Comparison of ENCODE assay signal across 10 mouse cellular contexts in genomic region chr4:129136189-129136578, GRCm38 (mm10). TPM values are rescaled to one million over a fixed set of nuclear protein-coding genes. Genes with fewer than 3 reads are reported as not detected.
A peak's percentile ranks its signal among the peaks of the same experiment; 100 is the strongest.
DNase-seq lines count a peak whose midpoint lies in the region; ATAC-seq and TF ChIP-seq lines count a peak whose summit lies in the region.
"Had no signal": no experiment of that assay in that cellular context is flagged by ENCODE, and none has a peak within 500 bp of the region (broad histone marks: within the 10 kb centered on the region; RNA-seq: fewer than 3 reads in every experiment).

No protein-coding gene starts in this region.

- peak overlapping the region; percentile 92 for H3K4me2 ChIP-seq in heart, postnatal 0 days (ENCODE audit: low read depth, low read length)
- peak overlapping the region; percentile 90 for H3K4me2 ChIP-seq in hindbrain, embryonic 13.5 days
- H3K4me2 ChIP-seq in midbrain, embryonic 14.5 days (ENCODE audit: low read length), result peak overlapping the region; percentile 97

- no peak for ATAC-seq in heart, postnatal 0 days (ENCODE audit: insufficient read depth, low read depth)
- no peak for ATAC-seq in hindbrain, embryonic 13.5 days (ENCODE audit: low FRiP score)
- no peak for ATAC-seq in midbrain, embryonic 14.5 days (ENCODE audit: low FRiP score, low TSS enrichment)

- TF ChIP-seq EP300 in heart, postnatal 0 days (IDR thresholded peaks at IDR 0.05; ENCODE audit: low read depth), result no peak

- H3K4me3 ChIP-seq in heart, postnatal 0 days (ENCODE audit: low read depth, low read length), result peak overlapping the region; percentile 63
- peak overlapping the region; percentile 41 for H3K4me3 ChIP-seq in brown adipose tissue, adult 24 weeks (ENCODE audit: insufficient read depth, low read depth, low read length)
- peak overlapping the region; percentile 61 for H3K4me3 ChIP-seq in hindbrain, embryonic 13.5 days
- peak overlapping the region; percentile 47 for H3K4me3 ChIP-seq in midbrain, embryonic 14.5 days (replicated peaks; ENCODE audit: low read depth, low read length)

- no peaks in the 10 kb centered on the region for H3K9me3 ChIP-seq in heart, postnatal 0 days (replicated peaks; ENCODE audit: control insufficient read depth, low read length)
- no peaks in the 10 kb centered on the region for H3K9me3 ChIP-seq in hindbrain, embryonic 13.5 days
- H3K9me3 ChIP-seq in midbrain, embryonic 14.5 days (ENCODE audit: control insufficient read depth, low read length), result no peaks in the 10 kb centered on the region

- 31% methylated on average over 9 of the region's 9 CpGs for WGBS in heart, postnatal 0 days
- WGBS in hindbrain, embryonic 13.5 days, result 33% methylated on average over 9 of the region's 9 CpGs
- 27% methylated on average over 9 of the region's 9 CpGs for WGBS in midbrain, embryonic 14.5 days

- peaks cover 8% of the 10 kb centered on the region for H3K27me3 ChIP-seq in heart, postnatal 0 days (ENCODE audit: control insufficient read depth, insufficient read depth, low read length)
- peaks cover 42% of the 10 kb centered on the region for H3K27me3 ChIP-seq in hindbrain, embryonic 13.5 days
- peaks cover 26% of the 10 kb centered on the region for H3K27me3 ChIP-seq in midbrain, embryonic 14.5 days (ENCODE audit: control insufficient read depth, insufficient read depth, low read length)

- no peak for TF ChIP-seq CTCF in heart, postnatal 0 days (IDR thresholded peaks at IDR 0.05; ENCODE audit: low read depth)

- no peaks in the 10 kb centered on the region; the same call in 1 of the 2 replicates for H3K36me3 ChIP-seq in heart, postnatal 0 days (replicated peaks; ENCODE audit: control insufficient read depth, insufficient read depth, low read length)
- H3K36me3 ChIP-seq in hindbrain, embryonic 13.5 days, result no peaks in the 10 kb centered on the region
- H3K36me3 ChIP-seq in midbrain, embryonic 14.5 days (ENCODE audit: control insufficient read depth, insufficient read depth, low read length), result no peaks in the 10 kb centered on the region

- H3K9ac ChIP-seq in heart, postnatal 0 days (replicated peaks; ENCODE audit: low read depth, low read length), result peak overlapping the region; percentile 88
- H3K9ac ChIP-seq in hindbrain, embryonic 13.5 days, result peak overlapping the region; percentile 82
- H3K9ac ChIP-seq in midbrain, embryonic 14.5 days (replicated peaks; ENCODE audit: low read length), result peak overlapping the region; percentile 83; the same call in 1 of the 2 replicates

- intact Hi-C loops in heart, postnatal 14 days (cut with DNase I), result loop anchor here (2.0 kb wide), 1 partner anchor 145 kb away; no protein-coding TSS in a partner anchor

- H3K27ac ChIP-seq in heart, postnatal 0 days (ENCODE audit: low read depth), result no peak overlapping the region
- H3K27ac ChIP-seq in brown adipose tissue, adult 24 weeks (replicated peaks; ENCODE audit: low read depth, low read length), result no peak overlapping the region
- H3K27ac ChIP-seq in hindbrain, embryonic 13.5 days, result no peak overlapping the region
- H3K27ac ChIP-seq in midbrain, embryonic 14.5 days (replicated peaks; ENCODE audit: low read depth, low read length), result no peak overlapping the region

- H3K4me1 ChIP-seq in heart, postnatal 0 days (ENCODE audit: control insufficient read depth, insufficient read depth), result peaks cover 12% of the 10 kb centered on the region
- H3K4me1 ChIP-seq in brown adipose tissue, adult 24 weeks (ENCODE audit: control insufficient read depth, insufficient read depth, insufficient read length, low read length), result 0 out of 2 replicates have a peak, but pooled peaks cover 2% of the 10 kb centered on the region
- peaks cover 27% of the 10 kb centered on the region for H3K4me1 ChIP-seq in hindbrain, embryonic 13.5 days (replicated peaks)
- peaks cover 8% of the 10 kb centered on the region; the same call in 1 of the 2 replicates for H3K4me1 ChIP-seq in midbrain, embryonic 14.5 days (ENCODE audit: control insufficient read depth, insufficient read depth, low read length)

- DNase-seq in heart, postnatal 0 days (ENCODE audit: low spot score), result no peak
- DNase-seq in heart, postnatal 14 days, result no peak
- DNase-seq in midbrain, embryonic 14.5 days, result no peak
- no peak for DNase-seq in adrenal gland, adult 2 months
- no peak for DNase-seq in ovary, postnatal 14 days (ENCODE audit: low spot score)
- no peak for DNase-seq in right cerebral cortex, adult 18-20 months

RNA-seq across cellular contexts. Expression of gene Fndc5, which starts 0.6 kb away (rescaled TPM):
- total RNA-seq in heart, postnatal 0 days (2014; rRNA removed; ENCODE audit: low replicate concordance), result 41.7 and 71.1 TPM in 2 replicates
- polyA plus RNA-seq in heart, postnatal 0 days (2015; fragmentation: Nextera tagmentation; extraction: Ambion mirVana), result 50.7 and 51.3 TPM in 2 replicates
- 100 to 1,000 TPM; 221 to 229 TPM for total RNA-seq in heart, postnatal 14 days (2021)
- polyA plus RNA-seq in brown adipose tissue, adult 24 weeks (2012; ENCODE audit: insufficient read depth, insufficient read length, missing spikeins), result 1.2 and 1.8 TPM in 2 replicates
- polyA plus RNA-seq in hindbrain, embryonic 13.5 days (2015; fragmentation: Nextera tagmentation; extraction: Ambion mirVana), result 5.4 and 6.5 TPM in 2 replicates
- polyA plus RNA-seq in midbrain, embryonic 14.5 days (2014; fragmentation: Nextera tagmentation; extraction: Ambion mirVana), result 5.6 and 8.0 TPM in 2 replicates
- total RNA-seq in adrenal gland, adult 2 months (2021), result 1 to 10 TPM; 3.1 to 7.4 TPM
- 2.6 and 5.7 TPM in 2 replicates for polyA plus RNA-seq in adrenal gland, adult 2 months (2012; rRNA removed)
- total RNA-seq: common myeloid progenitor, adult 5-6 weeks had no signal

RNA-seq across cellular contexts. Expression of gene Hpca, which starts 14.3 kb away (rescaled TPM):
- total RNA-seq in heart, postnatal 0 days (2014; rRNA removed; ENCODE audit: low replicate concordance), result not detected in 2 replicates
- polyA plus RNA-seq in heart, postnatal 0 days (2015; fragmentation: Nextera tagmentation; extraction: Ambion mirVana), result 0.16 and 0.25 TPM in 2 replicates
- under 1 TPM in 1 of 2 experiments, not detected in 1; 0.41 TPM for total RNA-seq in heart, postnatal 14 days (2021)
- polyA plus RNA-seq in brown adipose tissue, adult 24 weeks (2012; ENCODE audit: insufficient read depth, insufficient read length, missing spikeins), result not detected in 2 replicates
- polyA plus RNA-seq in hindbrain, embryonic 13.5 days (2015; fragmentation: Nextera tagmentation; extraction: Ambion mirVana), result 36.3 and 39.7 TPM in 2 replicates
- polyA plus RNA-seq in midbrain, embryonic 14.5 days (2014; fragmentation: Nextera tagmentation; extraction: Ambion mirVana), result 26.4 and 31.7 TPM in 2 replicates
- total RNA-seq in adrenal gland, adult 2 months (2021), result 1 to 10 TPM in 1 of 2 experiments, under 1 TPM in 1; 0.66 to 1.1 TPM
- polyA plus RNA-seq in adrenal gland, adult 2 months (2012; rRNA removed), result 1.4 and 2.6 TPM in 2 replicates

RNA-seq across cellular contexts. Expression of gene Tmem54, which starts 30.8 kb away (rescaled TPM):
- 1.1 TPM in 1 of 2 replicates, not detected in the other for total RNA-seq in heart, postnatal 0 days (2014; rRNA removed; ENCODE audit: low replicate concordance)
- polyA plus RNA-seq in heart, postnatal 0 days (2015; fragmentation: Nextera tagmentation; extraction: Ambion mirVana), result not detected in 2 replicates
- not detected for total RNA-seq in heart, postnatal 14 days (2021)
- not detected in 2 replicates for polyA plus RNA-seq in brown adipose tissue, adult 24 weeks (2012; ENCODE audit: insufficient read depth, insufficient read length, missing spikeins)
- not detected in 2 replicates for polyA plus RNA-seq in hindbrain, embryonic 13.5 days (2015; fragmentation: Nextera tagmentation; extraction: Ambion mirVana)
- not detected in 2 replicates for polyA plus RNA-seq in midbrain, embryonic 14.5 days (2014; fragmentation: Nextera tagmentation; extraction: Ambion mirVana)
- not detected for total RNA-seq in adrenal gland, adult 2 months (2021)
- polyA plus RNA-seq in adrenal gland, adult 2 months (2012; rRNA removed), result not detected in 2 replicates
- total RNA-seq: common myeloid progenitor, adult 5-6 weeks; liver, adult 2 months had no signal

RNA-seq across cellular contexts. Expression of gene S100pbp, which starts 53.3 kb away (rescaled TPM):
- total RNA-seq in heart, postnatal 0 days (2014; rRNA removed; ENCODE audit: low replicate concordance), result 16.0 and 24.5 TPM in 2 replicates
- polyA plus RNA-seq in heart, postnatal 0 days (2015; fragmentation: Nextera tagmentation; extraction: Ambion mirVana), result 5.9 and 6.9 TPM in 2 replicates
- total RNA-seq in heart, postnatal 14 days (2021), result 10 to 100 TPM; 16.7 to 17.7 TPM
- polyA plus RNA-seq in brown adipose tissue, adult 24 weeks (2012; ENCODE audit: insufficient read depth, insufficient read length, missing spikeins), result 4.6 and 12.6 TPM in 2 replicates
- 17.6 and 18.0 TPM in 2 replicates for polyA plus RNA-seq in hindbrain, embryonic 13.5 days (2015; fragmentation: Nextera tagmentation; extraction: Ambion mirVana)
- polyA plus RNA-seq in midbrain, embryonic 14.5 days (2014; fragmentation: Nextera tagmentation; extraction: Ambion mirVana), result 18.2 and 23.7 TPM in 2 replicates
- total RNA-seq in adrenal gland, adult 2 months (2021), result 10 to 100 TPM; 21.1 to 21.4 TPM
- polyA plus RNA-seq in adrenal gland, adult 2 months (2012; rRNA removed), result 6.4 and 7.5 TPM in 2 replicates

RNA-seq across cellular contexts. Expression of gene Yars, which starts 53.4 kb away (rescaled TPM):
- 24.7 and 27.3 TPM in 2 replicates for total RNA-seq in heart, postnatal 0 days (2014; rRNA removed; ENCODE audit: low replicate concordance)
- polyA plus RNA-seq in heart, postnatal 0 days (2015; fragmentation: Nextera tagmentation; extraction: Ambion mirVana), result 30.8 and 31.5 TPM in 2 replicates
- total RNA-seq in heart, postnatal 14 days (2021), result 10 to 100 TPM; 26.5 to 30.5 TPM
- 18.8 and 19.3 TPM in 2 replicates for polyA plus RNA-seq in brown adipose tissue, adult 24 weeks (2012; ENCODE audit: insufficient read depth, insufficient read length, missing spikeins)
- polyA plus RNA-seq in hindbrain, embryonic 13.5 days (2015; fragmentation: Nextera tagmentation; extraction: Ambion mirVana), result 104 and 106 TPM in 2 replicates
- polyA plus RNA-seq in midbrain, embryonic 14.5 days (2014; fragmentation: Nextera tagmentation; extraction: Ambion mirVana), result 116 and 122 TPM in 2 replicates
- total RNA-seq in adrenal gland, adult 2 months (2021), result 10 to 100 TPM; 84.8 to 98.6 TPM
- 7.2 and 11.2 TPM in 2 replicates for polyA plus RNA-seq in adrenal gland, adult 2 months (2012; rRNA removed)
